Mouse (Mus musculus) limb, embryonic 10.5 days (tissue): Measurements from ENCODE around the gene Galnt11. TPM values are rescaled to one million over a fixed set of nuclear protein-coding genes. Genes with fewer than 3 reads are reported as not detected.
A peak's percentile ranks its signal among the peaks of the same experiment; 100 is the strongest.
"Not testable (repeated sequence)": the region's sequence is repeated elsewhere in the genome, so short reads cannot be mapped to it uniquely, and the experiment has no call there.

Experiments used
- DNase-seq: peaks from one replicate; pipeline ENCODE4 v3.0.0-alpha.2; 2017; ENCODE audit warnings: low spot score
- H3K27ac ChIP-seq: fragments of 300-500 bp; sonication (generic); 2 replicates; pipeline ENCODE4 v1.5.1; 2016; ENCODE audit warnings: mild to moderate bottlenecking
- H3K27me3 ChIP-seq: fragments of 300-500 bp; sonication (generic); 2 replicates; pipeline ENCODE4 v1.6.1; 2016; ENCODE audit warnings: low read depth, mild to moderate bottlenecking; ENCODE audit not compliant: poor library complexity, severe bottlenecking
- H3K36me3 ChIP-seq: fragments of 300-500 bp; sonication (generic); 2 replicates; pipeline ENCODE4 v1.6.1; 2016; ENCODE audit warnings: mild to moderate bottlenecking, moderate library complexity
- H3K4me1 ChIP-seq: fragments of 300-500 bp; sonication (generic); 2 replicates; pipeline ENCODE4 v1.6.1; 2016
- H3K4me3 ChIP-seq: fragments of 300-500 bp; sonication (generic); 2 replicates; pipeline ENCODE4 v1.5.1; 2016; ENCODE audit warnings: mild to moderate bottlenecking, moderate library complexity
- H3K9me3 ChIP-seq: fragments of 300-500 bp; sonication (generic); replicated peaks from 2 replicates; pipeline ENCODE4 v1.6.1; 2016; ENCODE audit warnings: mild to moderate bottlenecking
- WGBS: fragments of 180-500 bp; shearing (Covaris S2); methylation state at CpG from one replicate; pipeline ENCODE4 v1.1.7; 2016; 5-methylcytosine and 5-hydroxymethylcytosine counted together
- polyA plus RNA-seq: library from polyadenylated mRNA; unstranded; fragments of >200 nt; fragmentation: Nextera tagmentation; extraction: Ambion mirVana; gene quantifications from 2 replicates; pipeline ENCODE4 v1.2.1, GENCODE M21; 2016

Galnt11 gene
- polyA plus RNA-seq: 28.9 and 32.8 TPM in 2 replicates

DNA sequence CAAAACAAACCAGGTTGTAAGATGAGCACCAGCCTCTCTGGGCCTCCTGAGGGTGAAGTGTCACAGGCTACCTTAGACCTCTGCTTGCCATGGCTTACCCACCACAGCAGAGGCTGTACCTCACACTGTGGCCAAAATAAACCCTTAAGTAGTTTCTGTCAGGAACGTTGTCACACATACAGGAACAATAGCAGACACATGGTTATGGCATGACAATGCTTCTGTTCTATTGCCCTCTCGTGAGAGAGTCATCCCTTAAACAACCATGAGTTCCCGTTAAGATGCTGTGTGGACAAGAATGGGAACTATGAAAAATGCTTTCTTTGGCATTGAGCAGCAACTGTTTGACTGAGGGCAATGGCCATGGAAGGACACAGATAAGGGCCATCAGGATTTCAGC, at the start of gene Galnt11:
Galnt11 (plus strand) TSS at position 301 of the 400 bp plus-strand sequence.
- H3K36me3 ChIP-seq: 0 out of 2 replicates have a peak, but pooled peaks cover 3% of the 10 kb centered on the region
- no peak for DNase-seq
- H3K27ac ChIP-seq: peak within 1 kb of the TSS; percentile 95
- no peaks in the 10 kb centered on the region for H3K9me3 ChIP-seq
- H3K27me3 ChIP-seq: no peaks in the 10 kb centered on the region
- peaks cover 9% of the 10 kb centered on the region for H3K4me1 ChIP-seq
- peak within 1 kb of the TSS; percentile 81 for H3K4me3 ChIP-seq
- WGBS: 92% methylated on average over 3 of the region's 3 CpGs

DNA sequence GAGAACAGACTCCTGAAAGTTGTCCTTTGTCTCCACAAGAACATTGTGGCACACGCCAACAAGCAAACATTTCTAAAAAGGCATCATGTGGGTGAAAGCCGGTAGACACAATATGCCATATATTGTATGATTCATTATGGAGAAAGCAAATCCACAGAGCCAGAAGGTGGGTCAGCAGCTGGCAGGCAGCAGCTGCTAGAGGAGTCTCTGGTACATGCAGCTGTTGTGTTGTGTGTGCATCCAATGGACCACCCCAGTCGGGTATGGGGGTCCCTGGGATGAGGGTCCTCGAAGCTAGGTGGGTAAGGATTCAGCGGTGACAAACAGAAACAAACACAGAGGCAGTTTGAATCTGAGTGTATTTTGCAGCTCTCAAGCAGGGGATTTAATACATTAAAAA, 43.8 kb upstream of the Galnt11 start:
- H3K9me3 ChIP-seq, H3K27ac ChIP-seq, H3K27me3 ChIP-seq, H3K4me3 ChIP-seq, H3K36me3 ChIP-seq, DNase-seq, H3K4me1 ChIP-seq: not testable (repeated sequence)
- 93% methylated on average over 5 of the region's 5 CpGs for WGBS

- not testable (repeated sequence) for H3K27ac ChIP-seq, H3K4me3 ChIP-seq, H3K36me3 ChIP-seq, H3K27me3 ChIP-seq, H3K9me3 ChIP-seq, H3K4me1 ChIP-seq, DNase-seq
- WGBS: 93% methylated on average over 4 of the region's 4 CpGs
These were observed 43.2 kb upstream of the Galnt11 start for GRCm38 (mm10) chr5:25178543-25178942.

DNA sequence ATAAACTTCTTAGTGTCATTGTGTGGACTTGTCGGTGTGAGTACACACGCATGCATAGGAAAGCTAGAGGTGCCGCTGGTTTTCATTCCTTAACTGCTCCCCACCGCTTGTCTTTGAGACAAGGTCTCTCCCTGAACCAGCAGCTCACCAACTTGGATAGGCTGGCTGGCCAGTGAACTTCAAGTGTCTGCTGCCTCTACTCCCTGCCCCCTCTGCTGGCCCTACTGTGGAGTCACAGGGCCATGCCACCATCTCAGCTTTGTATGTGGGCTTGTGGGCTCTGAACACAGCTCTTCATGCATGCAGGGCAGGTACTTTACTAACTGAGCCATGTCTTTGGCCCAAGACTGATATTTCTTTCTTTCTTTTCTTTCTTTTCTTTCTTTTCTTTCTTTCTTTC, 42.4 kb upstream of the Galnt11 start:
- WGBS: 93% methylated on average over 4 of the region's 4 CpGs
- no peaks in the 10 kb centered on the region for H3K36me3 ChIP-seq
- H3K4me3 ChIP-seq: no peak overlapping the region
- H3K9me3 ChIP-seq: no peaks in the 10 kb centered on the region
- no peaks in the 10 kb centered on the region for H3K27me3 ChIP-seq
- H3K4me1 ChIP-seq: no peaks in the 10 kb centered on the region
- H3K27ac ChIP-seq: no peak overlapping the region
- no peak for DNase-seq

DNA sequence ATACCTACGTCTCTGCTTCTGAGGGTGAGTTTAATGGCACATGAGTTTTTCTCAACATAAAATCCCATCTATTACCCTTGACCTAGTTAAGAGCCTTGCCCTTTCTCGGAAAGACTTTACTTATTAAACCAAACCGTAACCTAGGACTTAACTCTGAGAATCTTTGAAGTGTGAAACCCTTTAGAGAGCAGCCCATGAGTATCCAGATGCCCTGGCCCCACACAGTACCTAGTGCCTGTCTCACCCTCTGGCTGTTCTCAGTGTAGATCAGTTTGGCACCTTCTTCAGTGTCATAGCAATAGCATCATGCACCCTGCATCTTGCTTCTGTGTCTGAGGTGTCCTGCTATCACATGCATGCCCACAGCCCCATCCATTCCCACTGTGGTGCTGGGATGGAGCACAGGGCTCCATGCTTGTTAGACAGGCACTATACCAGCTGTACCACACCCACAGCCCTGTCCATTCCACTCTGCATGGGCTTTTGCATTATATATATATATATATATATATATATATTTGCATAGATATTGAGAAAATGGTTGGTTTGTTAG, 41.7 kb upstream of the Galnt11 start:
- H3K36me3 ChIP-seq: no peaks in the 10 kb centered on the region
- no peak for DNase-seq
- WGBS: 86% methylated on average over 3 of the region's 3 CpGs

DNA sequence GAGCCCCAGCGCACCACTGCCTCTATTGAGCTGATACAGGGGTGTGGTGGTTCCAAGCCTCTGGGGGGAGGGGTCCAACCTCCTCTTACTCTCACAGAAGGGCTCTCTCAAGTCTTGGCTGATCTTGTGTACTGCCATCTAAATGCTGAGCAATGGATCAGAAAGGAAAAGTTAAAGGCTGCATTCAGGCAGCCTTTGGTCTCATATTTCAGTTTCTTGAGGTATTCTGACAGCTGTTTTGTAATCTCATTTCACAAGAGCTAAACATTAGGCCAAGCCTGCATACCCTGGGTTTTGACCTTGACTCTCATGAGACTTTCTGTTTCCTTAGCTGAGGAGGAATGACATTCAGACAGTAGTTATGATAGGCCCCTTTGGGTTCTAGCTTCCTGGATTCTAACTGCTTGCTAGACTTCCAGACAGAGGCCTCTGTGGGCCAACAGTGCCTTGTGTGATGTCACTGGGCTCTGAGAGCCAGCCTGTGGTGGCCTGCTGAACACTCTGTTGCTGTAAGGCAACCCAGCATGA, 40.6 kb upstream of the Galnt11 start, which contains the start of gene Galntl5:
Galntl5 (plus strand) TSS at position 457 of the 528 bp plus-strand sequence.
- Histone ChIP-seq H3K4me1 (no peaks in the 10 kb centered on the region), H3K27me3 (no peaks in the 10 kb centered on the region), H3K27ac (no peak within 1 kb of the TSS), H3K4me3 (no peak within 1 kb of the TSS), H3K36me3 (no peaks in the 10 kb centered on the region), H3K9me3 (no peaks in the 10 kb centered on the region)
- 85% methylated on average over 1 of the region's 1 CpGs for WGBS
- no peak for DNase-seq

More for the DNA sequence above, 41.7 kb upstream of the Galnt11 start:
- no peaks in the 10 kb centered on the region for H3K27me3 ChIP-seq
- H3K4me1 ChIP-seq: no peaks in the 10 kb centered on the region
- H3K27ac ChIP-seq: no peak overlapping the region
- H3K4me3 ChIP-seq: no peak overlapping the region
- H3K9me3 ChIP-seq: no peaks in the 10 kb centered on the region

- Histone ChIP-seq H3K9me3 (no peaks in the 10 kb centered on the region), H3K27me3 (no peaks in the 10 kb centered on the region), H3K4me3 (no peak overlapping the region), H3K36me3 (no peaks in the 10 kb centered on the region), H3K4me1 (no peaks in the 10 kb centered on the region), H3K27ac (no peak overlapping the region)
- no peak for DNase-seq
- WGBS: 89% methylated on average over 4 of the region's 4 CpGs
These were observed 38.1 kb upstream of the Galnt11 start for GRCm38 (mm10) chr5:25183595-25183994.

- DNase-seq: no peak
- 68% methylated on average over 2 of the region's 2 CpGs for WGBS
- no peak overlapping the region for H3K27ac ChIP-seq
These were observed 37.1 kb upstream of the Galnt11 start for GRCm38 (mm10) chr5:25184594-25184993.

GRCm38 (mm10) chr5:25187727-25188126, 34.0 kb upstream of the Galnt11 start:
- Histone ChIP-seq H3K4me1 (no peaks in the 10 kb centered on the region), H3K27me3 (no peaks in the 10 kb centered on the region), H3K9me3 (no peaks in the 10 kb centered on the region), H3K36me3 (no peaks in the 10 kb centered on the region), H3K27ac (no peak overlapping the region), H3K4me3 (no peak overlapping the region)
- no peak for DNase-seq

More at GRCm38 (mm10) chr5:25184594-25184993, 37.1 kb upstream of the Galnt11 start:
- no peak overlapping the region for H3K4me3 ChIP-seq
- H3K36me3 ChIP-seq: no peaks in the 10 kb centered on the region
- no peaks in the 10 kb centered on the region for H3K27me3 ChIP-seq
- no peaks in the 10 kb centered on the region for H3K4me1 ChIP-seq
- no peaks in the 10 kb centered on the region for H3K9me3 ChIP-seq

DNA sequence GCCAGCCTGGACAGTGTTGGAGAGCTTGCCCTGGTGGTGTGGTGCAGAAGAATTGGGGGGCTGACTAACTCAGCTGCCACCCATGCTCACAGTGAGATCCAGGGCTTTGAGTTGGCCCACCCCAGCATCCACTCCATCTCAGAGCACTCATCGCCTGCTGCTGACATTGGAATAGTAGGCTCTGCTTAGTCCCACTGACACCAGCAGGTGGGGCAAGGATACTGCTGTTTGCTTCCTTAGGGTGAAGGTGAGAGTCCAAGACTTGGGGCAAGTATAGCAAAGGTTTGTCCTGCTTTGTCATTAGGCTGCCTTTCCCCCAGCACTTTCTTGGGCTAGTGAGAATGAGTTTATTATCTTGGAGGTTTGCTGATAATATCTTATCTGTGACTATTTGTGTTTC, 32.9 kb upstream of the Galnt11 start:
- 50% methylated on average over 1 of the region's 1 CpGs for WGBS
- DNase-seq: no peak
- Histone ChIP-seq H3K9me3 (no peaks in the 10 kb centered on the region), H3K27ac (no peak overlapping the region), H3K27me3 (no peaks in the 10 kb centered on the region), H3K4me1 (no peaks in the 10 kb centered on the region), H3K4me3 (no peak overlapping the region), H3K36me3 (no peaks in the 10 kb centered on the region)

DNA sequence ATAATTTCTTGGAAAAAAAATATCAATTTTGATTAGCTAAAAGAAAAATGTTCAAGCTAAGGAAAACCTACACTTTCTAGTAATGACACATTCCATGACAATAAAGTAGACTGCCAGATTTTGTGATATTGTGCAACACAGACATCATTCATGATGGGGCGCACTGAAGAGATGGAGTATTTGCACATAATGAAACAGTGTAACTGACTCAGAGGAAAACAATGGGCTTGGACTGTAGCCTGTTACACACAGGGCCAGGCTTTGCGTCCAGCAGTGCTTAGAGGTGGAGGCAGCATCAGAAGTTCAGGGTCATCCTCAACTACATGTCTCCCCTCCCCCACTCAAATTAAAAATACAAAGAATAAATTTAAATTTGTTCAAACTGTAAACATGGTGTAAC, 31.2 kb upstream of the Galnt11 start:
- Histone ChIP-seq H3K27me3 (no peaks in the 10 kb centered on the region), H3K4me3 (no peak overlapping the region), H3K4me1 (no peaks in the 10 kb centered on the region), H3K27ac (no peak overlapping the region), H3K36me3 (no peaks in the 10 kb centered on the region), H3K9me3 (no peaks in the 10 kb centered on the region)
- DNase-seq: no peak
- 89% methylated on average over 2 of the region's 2 CpGs for WGBS

DNA sequence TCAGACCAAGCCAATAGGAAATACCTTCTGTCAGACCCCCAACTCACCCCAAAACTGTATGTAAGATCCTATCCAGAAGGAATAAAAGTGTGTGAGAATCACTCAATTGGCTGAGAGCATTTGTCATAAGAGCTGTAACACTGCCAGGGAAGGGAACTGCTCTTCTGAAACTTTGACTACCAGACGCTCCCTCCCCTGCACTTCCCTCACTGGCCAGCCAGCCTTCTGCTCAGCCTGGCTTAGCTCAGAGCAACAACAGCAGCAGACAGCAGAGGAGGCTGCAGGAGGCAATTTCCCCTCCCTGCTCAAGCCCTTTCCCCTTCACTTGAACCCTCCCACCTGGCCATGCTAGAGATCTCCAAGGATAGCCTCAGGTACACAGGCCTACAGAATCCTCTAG, 9.8 kb upstream of the Galnt11 start:
- no peaks in the 10 kb centered on the region for H3K9me3 ChIP-seq
- no peaks in the 10 kb centered on the region for H3K36me3 ChIP-seq
- 59% methylated on average over 1 of the region's 1 CpGs for WGBS
- no peaks in the 10 kb centered on the region for H3K27me3 ChIP-seq
- no peak overlapping the region for H3K27ac ChIP-seq
- DNase-seq: no peak
- no peaks in the 10 kb centered on the region for H3K4me1 ChIP-seq
- H3K4me3 ChIP-seq: no peak overlapping the region

DNA sequence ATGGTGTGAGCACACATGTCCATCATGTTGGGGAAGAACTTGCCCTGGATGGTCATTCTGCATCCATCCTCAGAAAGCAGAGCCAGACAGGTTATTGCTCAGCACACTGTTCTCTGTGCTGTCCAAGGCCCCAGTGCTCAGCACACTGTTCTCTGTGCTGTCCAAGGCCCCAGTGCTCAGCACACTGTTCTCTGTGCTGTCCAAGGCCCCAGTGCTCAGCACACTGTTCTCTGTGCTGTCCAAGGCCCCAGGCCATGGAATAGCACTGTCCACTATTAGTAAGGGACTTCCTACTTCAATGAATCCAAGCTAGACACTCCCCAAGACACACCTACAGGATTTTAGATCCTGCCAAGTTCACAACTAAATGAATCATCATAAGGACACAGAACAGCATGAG, 8.5 kb upstream of the Galnt11 start:
- not testable (repeated sequence) for H3K36me3 ChIP-seq, H3K4me3 ChIP-seq, H3K9me3 ChIP-seq, DNase-seq, H3K27me3 ChIP-seq, H3K27ac ChIP-seq, H3K4me1 ChIP-seq

DNA sequence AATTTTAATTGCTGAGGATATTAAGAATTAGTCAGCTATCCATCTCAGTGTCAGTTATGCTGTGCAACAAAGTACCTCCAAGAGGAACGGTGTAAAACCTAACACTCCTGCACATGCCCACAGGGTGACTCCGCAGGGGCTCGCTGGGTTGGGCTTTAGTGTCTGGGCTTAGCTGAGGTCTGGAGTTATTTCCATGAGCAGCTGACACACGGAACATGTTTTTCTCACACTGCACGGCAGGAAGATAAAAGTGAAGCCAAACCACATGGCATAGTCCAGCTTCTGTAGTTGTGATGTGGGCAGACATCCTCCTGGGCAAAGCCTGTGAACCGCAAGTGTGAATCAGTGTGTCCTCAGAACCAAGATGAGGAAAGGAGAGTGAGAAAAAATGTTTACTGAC, 6.7 kb upstream of the Galnt11 start:
- Histone ChIP-seq H3K9me3 (no peaks in the 10 kb centered on the region), H3K4me1 (no peaks in the 10 kb centered on the region), H3K27ac (no peak overlapping the region), H3K36me3 (no peaks in the 10 kb centered on the region), H3K4me3 (no peak overlapping the region), H3K27me3 (no peaks in the 10 kb centered on the region)
- DNase-seq: no peak
- 86% methylated on average over 6 of the region's 6 CpGs for WGBS
